Mouse (Mus musculus) gonadal fat pad, adult 2 months (tissue): ENCODE measurements around the gene Sag. TPM values are rescaled to one million over a fixed set of nuclear protein-coding genes. Genes with fewer than 3 reads are reported as not detected.

Source experiments
- DNase-seq: peaks from one replicate; pipeline ENCODE4 v3.0.0-alpha.2; 2012; ENCODE audit warnings: low read depth
- polyA plus RNA-seq: library from polyadenylated mRNA; depleted of rRNA; stranded (reverse); fragments of >200 nt; gene quantifications from 2 replicates; pipeline ENCODE4 v1.2.3, GENCODE M21; 2012; rRNA removed

Sag gene
- 2.4 and 5.4 TPM in 2 replicates for polyA plus RNA-seq

- no peak for DNase-seq
Measured at GRCm38 (mm10) chr1:87803576-87803975, at the start of gene Sag. TSS of gene Sag (plus strand) at chr1:87803680.

DNA sequence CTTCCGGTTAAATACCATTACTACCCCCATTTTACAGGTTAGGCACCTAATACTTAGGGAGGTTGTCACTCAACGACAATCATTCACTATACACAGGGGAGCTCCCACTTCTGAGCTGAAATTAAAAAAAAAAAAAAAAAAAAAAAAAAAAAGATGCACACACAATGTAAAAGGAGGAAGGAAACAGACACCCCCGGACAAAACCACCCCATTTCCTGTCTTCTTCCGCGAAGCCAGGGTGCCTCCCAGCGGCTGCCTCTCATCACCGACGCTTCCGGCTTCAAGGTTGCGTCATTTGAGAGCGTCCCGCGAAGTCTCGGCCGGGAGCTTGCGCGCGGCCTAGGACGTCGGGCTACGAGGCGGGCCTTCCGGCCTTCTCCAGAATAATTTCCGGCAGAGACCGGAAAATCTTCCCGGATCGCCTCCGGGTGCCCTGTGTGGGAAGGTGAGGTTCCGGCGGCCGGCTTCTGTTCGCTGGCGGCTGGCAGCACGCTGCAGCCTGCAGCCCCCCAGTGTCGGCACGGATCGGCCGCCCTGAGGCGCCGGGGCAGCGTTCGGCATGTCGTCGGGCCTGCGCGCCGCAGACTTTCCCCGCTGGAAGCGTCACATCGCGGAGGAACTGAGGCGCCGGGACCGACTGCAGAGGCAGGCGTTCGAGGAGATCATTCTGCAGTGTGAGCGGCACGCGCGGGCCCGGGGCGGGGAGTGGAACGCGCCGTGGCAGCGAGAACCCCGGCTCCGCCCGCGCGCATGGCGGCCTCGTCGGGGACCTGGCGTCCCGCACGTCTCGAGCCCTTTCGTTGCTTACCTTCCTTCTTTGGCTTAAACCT lies 47.6 kb upstream of the Sag start, which contains the start of gene Atg16l1:
TSS of gene Atg16l1 (plus strand) at position 230 of the 830 bp plus-strand sequence.
- DNase-seq, result peak; percentile 77

DNA sequence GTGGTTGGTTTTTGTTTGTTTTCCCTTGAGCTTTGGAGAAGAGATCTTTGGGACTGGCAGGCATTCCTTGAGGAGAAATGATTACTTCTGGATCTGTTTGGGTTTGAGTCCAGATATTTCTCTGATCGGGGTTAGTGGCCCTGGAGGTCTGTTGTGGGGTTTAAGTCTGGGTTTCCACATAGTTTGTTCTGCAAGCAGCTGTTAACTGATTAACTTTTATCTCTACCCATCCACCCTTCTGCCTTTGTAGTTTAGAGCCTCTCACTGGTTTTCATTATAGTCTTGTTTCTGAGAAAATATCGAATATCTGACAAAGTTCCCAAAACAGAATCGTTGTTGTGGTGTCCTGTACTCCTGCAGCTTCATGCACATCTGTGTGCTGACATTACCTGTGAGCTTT lies 39.7 kb upstream of the Sag start:
- no peak for DNase-seq

- no peak for DNase-seq
Measured at GRCm38 (mm10) chr1:87765741-87766140, 37.7 kb upstream of the Sag start.

DNA sequence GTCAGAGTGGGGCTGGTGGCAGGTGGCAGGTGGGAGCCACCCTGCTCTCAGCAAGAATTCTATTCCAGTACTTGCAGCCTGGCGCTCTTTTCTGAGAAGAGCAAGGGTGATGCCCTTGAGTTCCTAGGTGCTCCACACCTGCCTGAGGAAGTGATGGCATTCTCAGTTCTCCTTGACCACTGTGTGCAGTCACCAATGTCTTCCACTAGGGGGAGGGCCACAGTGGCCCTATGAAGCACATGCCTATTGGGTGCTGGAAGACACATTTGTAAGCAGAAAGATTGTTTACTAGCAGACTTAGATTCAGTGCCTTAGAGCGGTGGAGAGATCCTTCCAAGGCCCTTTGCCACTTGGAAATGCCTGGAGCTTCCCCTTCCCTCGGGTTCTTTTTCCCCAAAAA lies 37.2 kb upstream of the Sag start:
- no peak for DNase-seq

- DNase-seq, result no peak
Measured at GRCm38 (mm10) chr1:87769263-87769662, 34.2 kb upstream of the Sag start.

DNA sequence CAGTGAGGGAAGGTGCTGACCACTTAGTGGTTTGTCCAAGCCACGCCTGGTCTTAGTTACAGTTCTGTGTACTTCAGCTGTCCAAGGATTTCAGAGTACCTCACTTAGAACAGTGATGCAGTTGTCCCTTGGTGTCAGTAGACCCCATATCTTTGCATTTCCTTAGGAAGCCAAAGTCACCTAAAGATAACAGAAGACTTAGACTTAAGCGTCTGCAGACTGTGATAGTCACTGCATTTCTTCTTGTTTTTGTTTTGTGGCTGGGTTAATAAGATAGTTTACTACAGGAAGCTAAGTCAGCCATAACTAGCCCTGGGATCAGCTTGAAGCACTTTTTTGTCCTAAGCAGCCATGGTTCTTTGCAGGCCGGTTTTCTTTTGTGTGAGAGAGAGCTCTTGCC lies 33.0 kb upstream of the Sag start:
- DNase-seq, result no peak

DNA sequence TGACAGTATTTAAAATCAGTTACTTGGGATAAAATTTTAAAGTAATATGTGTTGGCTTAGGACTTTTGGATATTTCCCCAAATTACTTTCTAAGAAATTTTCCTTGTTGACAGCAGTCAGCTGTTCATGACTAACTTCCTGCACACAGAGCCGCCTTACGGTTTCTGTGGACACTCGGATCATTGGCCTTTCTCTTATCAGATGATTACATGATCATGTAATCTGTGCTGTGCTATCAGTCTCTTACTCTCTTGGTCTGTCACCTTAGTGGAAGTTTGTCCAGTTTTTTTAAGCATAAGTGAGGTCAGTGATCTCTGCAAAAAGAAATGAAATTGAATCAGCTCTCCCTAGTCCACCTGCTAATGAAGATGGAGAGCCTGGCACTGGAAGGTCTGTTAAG lies 31.8 kb upstream of the Sag start:
- no peak for DNase-seq

DNA sequence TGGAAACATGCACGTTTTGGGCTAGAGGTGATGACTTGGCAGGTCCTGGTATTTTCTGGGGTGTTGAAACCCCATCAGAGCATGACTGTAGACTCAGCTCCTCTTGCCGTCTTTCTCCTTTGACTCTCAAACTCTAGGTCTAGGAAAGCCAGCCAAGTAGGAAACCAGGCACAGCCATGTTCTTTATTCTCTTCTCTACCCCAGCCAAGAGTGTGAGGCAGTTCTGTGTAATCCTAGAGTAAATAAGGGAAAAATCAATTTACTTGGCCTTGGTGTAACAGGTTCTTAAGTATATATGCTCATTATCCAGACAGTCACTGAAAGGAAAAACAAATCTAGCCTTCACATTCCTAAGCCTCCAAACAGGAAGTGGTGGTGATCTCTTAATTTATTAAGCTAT lies 30.1 kb upstream of the Sag start:
- DNase-seq, result no peak

DNA sequence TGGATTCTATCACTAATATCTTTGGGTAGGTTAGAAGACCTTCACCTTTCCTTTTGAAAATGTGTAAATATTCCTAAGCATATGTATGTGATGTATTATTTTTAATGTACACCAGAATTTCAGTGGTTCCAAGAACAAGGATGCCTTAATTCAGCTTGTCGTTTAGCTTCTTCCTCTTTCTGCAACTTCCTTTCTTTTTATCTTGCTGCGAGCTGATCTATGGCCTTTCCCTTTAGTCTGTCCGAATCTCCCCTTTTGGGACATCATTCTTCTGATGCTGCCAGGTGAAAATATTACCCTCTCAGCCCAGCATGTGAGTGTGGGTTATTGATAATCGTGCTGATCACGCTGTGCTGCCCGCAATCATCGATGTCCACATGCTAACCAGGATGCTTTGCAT lies 28.6 kb upstream of the Sag start:
- DNase-seq, result no peak

DNA sequence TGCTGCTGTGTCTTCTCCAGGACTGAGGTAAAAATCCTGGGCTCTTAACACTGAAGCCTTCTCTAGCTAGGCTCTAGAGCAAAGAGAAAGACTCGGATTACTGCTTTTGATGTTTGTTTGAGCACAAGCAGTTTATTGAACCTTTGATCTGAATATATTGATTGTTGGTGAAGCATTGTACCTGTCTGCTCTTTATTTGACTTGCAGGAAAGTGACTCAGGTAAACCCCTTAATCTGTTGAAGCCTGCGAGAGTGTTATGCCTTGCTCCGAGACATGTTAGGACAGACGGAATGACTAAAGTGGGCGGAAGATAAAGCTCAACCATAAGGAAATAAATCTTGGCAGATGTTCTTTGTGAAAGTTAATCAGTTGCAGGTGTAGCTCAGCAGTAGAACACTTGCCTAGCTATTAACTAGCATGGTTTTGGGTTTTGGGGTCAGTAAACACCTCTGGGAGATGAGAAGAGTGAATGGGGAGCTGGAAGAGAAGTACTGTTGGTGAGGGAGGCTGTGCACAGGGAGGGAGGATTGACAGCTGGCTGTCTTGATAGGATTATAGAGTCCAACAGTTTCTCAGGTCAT lies 24.2 kb upstream of the Sag start:
- DNase-seq, result peak; percentile 64

DNA sequence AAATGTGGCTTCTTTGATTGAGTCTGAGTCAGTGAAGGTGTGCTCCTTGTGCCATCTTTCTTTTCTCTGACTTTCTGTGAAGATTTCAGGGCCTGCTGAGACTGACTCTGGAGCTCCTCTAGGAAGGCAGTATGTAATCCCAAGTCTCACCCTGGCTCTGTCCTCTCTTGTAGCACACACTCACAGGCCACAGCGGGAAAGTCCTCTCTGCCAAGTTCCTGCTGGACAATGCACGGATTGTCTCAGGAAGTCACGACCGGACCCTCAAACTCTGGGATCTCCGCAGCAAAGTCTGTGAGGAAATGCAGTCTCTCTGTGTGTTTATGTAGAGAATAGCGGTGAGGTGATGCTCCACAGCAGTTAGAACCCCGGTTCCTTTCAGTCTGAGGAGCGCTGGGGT lies 17.8 kb upstream of the Sag start:
- no peak for DNase-seq

DNA sequence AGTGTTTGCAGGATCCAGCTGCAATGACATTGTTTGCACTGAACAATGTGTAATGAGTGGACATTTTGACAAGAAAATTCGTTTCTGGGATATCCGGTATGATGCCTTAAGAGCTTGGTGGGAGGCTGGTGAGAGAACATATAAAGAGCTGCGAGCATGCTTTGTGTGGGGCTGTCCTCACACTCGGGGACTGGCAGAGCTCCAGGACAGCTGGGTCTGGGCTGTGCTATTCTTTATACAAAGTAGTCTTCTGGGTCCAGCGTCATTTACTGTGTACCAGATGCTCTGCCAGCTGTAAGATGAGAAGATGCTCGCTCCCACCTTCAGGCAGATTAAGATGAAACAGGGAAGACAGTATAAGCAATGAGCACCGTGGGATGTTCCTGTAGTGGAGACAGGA lies 17.2 kb upstream of the Sag start:
- no peak for DNase-seq

DNA sequence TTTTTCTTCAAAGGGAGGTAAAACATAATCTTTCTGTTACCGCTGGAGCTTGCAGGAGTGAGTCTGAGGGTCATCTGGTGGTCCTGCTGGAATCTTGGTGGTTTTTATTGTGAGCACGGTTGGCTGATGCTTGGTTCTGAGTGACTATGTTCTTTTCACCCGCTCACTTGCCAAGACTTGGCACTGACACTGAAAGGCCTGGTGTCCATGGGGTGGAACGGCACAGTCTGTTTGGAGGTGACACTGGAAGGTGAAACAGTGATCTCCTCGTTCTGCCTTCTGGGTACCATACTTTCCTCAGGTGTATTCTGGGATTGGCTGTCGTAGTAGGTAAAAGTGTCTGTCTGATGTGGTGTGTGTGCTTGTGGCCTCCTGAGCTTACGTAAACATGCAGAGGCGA lies 13.8 kb upstream of the Sag start:
- no peak for DNase-seq

- DNase-seq, result peak; percentile 68
Measured at GRCm38 (mm10) chr1:87792438-87793137, 10.9 kb upstream of the Sag start.

- DNase-seq, result no peak
Measured at GRCm38 (mm10) chr1:87793138-87793449, 10.4 kb upstream of the Sag start.

DNA sequence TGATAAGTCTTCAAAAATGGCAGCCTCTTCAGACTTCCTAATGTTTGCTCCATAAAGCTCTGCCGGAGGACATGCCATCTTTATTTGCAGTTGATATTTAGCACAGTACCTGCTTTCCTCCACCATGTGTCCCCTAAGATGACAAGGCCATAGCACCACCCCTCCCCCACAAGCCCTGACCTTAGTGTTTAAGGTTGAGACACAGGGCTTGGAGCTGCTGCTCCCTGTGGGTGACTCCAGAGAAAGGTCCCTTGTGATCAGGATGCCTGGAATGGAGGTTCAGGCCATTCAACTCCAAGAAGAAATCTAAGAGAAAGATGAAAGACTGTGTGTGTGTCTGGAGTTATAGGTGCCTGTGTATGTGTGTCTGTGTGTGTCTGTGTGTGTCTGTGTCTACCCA lies 5.8 kb upstream of the Sag start:
- DNase-seq, result no peak

DNA sequence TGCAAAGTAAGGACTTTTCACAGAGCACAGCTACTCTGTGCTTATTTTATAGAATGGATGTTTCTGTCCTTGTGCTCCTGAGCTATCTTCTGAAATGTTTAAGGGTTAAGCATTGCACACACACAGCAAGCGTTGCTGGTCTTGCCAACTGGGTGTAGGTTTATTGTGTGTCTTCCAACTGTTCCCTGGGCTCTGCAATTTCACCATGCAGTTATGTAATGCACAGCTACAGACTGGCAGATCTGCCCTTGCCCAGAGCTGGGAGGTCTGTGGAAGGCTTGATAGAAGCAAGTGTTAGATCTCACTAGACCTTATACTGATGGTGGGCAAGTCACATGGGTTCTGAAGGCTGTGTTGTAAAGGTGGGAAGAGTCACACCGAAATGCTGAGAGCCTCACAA lies 5.2 kb upstream of the Sag start:
- DNase-seq, result peak; percentile 79

GRCm38 (mm10) chr1:87807751-87808150 lies 4.3 kb downstream of the Sag start:
- DNase-seq, result no peak

GRCm38 (mm10) chr1:87811391-87811790 lies 7.9 kb downstream of the Sag start:
- no peak for DNase-seq

DNA sequence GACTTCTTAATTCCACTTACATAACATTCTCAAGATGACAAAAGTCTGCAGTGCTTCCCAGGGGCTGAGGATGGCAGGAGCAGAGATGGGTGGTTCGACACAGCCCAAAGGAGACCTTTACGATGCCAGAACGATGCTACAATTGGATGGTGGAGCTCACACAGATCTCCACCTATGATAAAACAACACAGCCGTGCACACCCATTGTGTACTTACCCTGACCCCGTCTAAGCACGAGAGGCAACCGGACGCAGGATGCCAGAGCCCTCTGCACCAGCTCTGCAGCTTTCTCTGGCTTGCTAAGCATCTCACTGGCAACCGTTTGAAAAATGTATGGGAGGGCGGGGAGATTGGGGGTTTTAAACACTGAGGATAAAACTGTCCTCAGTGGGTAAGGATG lies 8.6 kb downstream of the Sag start:
- no peak for DNase-seq

GRCm38 (mm10) chr1:87813155-87813554 lies 9.7 kb downstream of the Sag start:
- DNase-seq, result no peak

DNA sequence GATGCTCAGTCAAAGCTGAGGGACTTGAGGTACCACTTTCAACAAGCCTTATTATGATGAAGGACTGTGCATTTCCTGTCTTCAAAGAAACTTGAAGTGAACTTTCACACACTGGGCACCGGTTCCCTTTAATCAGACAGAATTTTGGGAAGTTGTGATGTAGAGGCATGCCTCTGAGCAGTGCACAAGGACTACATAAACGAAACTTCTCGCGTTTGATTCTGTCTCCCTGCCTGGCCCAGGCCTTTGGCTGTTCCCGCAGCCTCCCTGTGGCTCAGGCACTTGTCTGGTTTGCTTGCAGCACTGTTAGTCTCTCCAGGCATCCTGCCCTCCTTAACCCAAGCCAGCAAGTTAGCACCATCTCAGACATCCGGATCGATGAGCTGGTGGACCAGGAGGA lies 10.2 kb downstream of the Sag start:
- DNase-seq, result no peak
